Mouse (Mus musculus) heart, postnatal 0 days (tissue): Measurements from ENCODE around the gene Abo.

Source experiments
- CTCF ChIP-seq: IDR thresholded peaks from 2 replicates; pipeline ENCODE4 v1.5.1; 2016; ENCODE audit warnings: antibody characterized with exemption, control low read depth, low read depth
- EP300 ChIP-seq: IDR thresholded peaks from 2 replicates; pipeline ENCODE4 v1.6.1; 2016; ENCODE audit warnings: antibody characterized with exemption, low read depth

- no peak for TF ChIP-seq CTCF
- TF ChIP-seq EP300, result peak; percentile 95
Observed at GRCm38 (mm10) chr2:26910124-26910993, 45.6 kb upstream of the Abo start, which contains the start of the genes Med22 and Rpl7a.
